In genomic region chr14:28506376-28506831, GRCm38 (mm10) we compare ENCODE assay signal across 9 mouse cellular contexts. TPM values are rescaled to one million over a fixed set of nuclear protein-coding genes. Genes with fewer than 3 reads are reported as not detected.
A peak's percentile ranks its signal among the peaks of the same experiment; 100 is the strongest.
DNase-seq lines count a peak whose midpoint lies in the region; ATAC-seq and TF ChIP-seq lines count a peak whose summit lies in the region.
"Had no signal": no experiment of that assay in that cellular context is flagged by ENCODE, and none has a peak within 500 bp of the region (broad histone marks: within the 10 kb centered on the region; RNA-seq: fewer than 3 reads in every experiment).

No protein-coding gene starts in this region.

- H3K27ac ChIP-seq in heart, adult 2 months: peak overlapping the region; percentile 73
- peak overlapping the region; percentile 92 for H3K27ac ChIP-seq in lung, embryonic 16.5 days (ENCODE audit: low read length)
- H3K27ac ChIP-seq in stomach, embryonic 14.5 days (ENCODE audit: low read length): peak overlapping the region; percentile 95

- no peaks in the 10 kb centered on the region for H3K9me3 ChIP-seq in lung, embryonic 16.5 days (ENCODE audit: control insufficient read depth, low read length)
- H3K9me3 ChIP-seq in stomach, embryonic 14.5 days (ENCODE audit: control insufficient read depth, low read depth, low read length): no peaks in the 10 kb centered on the region

- peak; percentile 33 to 56 for DNase-seq in layer of hippocampus, postnatal 14 days (ENCODE audit: low spot score in 2 of 2)
- DNase-seq in layer of hippocampus, adult 9-10 months (ENCODE audit: low spot score): no peak
- DNase-seq in embryo, embryonic 10.5 days (ENCODE audit: low spot score): peak; percentile 79
- DNase-seq in heart, adult 2 months: peak; percentile 72 to 74
- peak; percentile 69 for DNase-seq in kidney, adult 18-20 months
- no peak for DNase-seq in B cell, adult 2 months

- no peak for TF ChIP-seq EP300 in heart, adult 2 months (IDR thresholded peaks at IDR 0.05; ENCODE audit: insufficient read depth, low read depth, low read length)

- peak overlapping the region; percentile 71 for H3K4me2 ChIP-seq in lung, embryonic 16.5 days (ENCODE audit: low read depth, low read length)
- peak overlapping the region; percentile 77 for H3K4me2 ChIP-seq in stomach, embryonic 14.5 days (replicated peaks; ENCODE audit: low read depth, low read length)

- TF ChIP-seq CTCF in heart, adult 2 months (IDR thresholded peaks at IDR 0.05): no peak

- peak; percentile 32; the same call in 1 of the 2 replicates for ATAC-seq in lung, embryonic 16.5 days (ENCODE audit: low read depth)
- ATAC-seq in stomach, embryonic 14.5 days (ENCODE audit: insufficient number of reproducible peaks, insufficient read depth, low FRiP score, low read depth): no peak

- H3K4me3 ChIP-seq in heart, adult 2 months: peak overlapping the region; percentile 60
- peak overlapping the region; percentile 66 for H3K4me3 ChIP-seq in lung, embryonic 16.5 days (ENCODE audit: low read length)
- H3K4me3 ChIP-seq in stomach, embryonic 14.5 days (ENCODE audit: low read depth, low read length): peak overlapping the region; percentile 75

- intact Hi-C loops in heart, adult 2 months (cut with DNase I): loop anchor here (2.0 to 5.0 kb wide), 7 partner anchors 204 to 698 kb away; no protein-coding TSS in a partner anchor

- no peaks in the 10 kb centered on the region for H3K79me2 ChIP-seq in heart, adult 2 months (replicated peaks; ENCODE audit: control insufficient read depth, insufficient read depth, low read length)

- peak overlapping the region; percentile 65 for H3K9ac ChIP-seq in heart, adult 2 months (ENCODE audit: low read depth, low read length)
- peak overlapping the region; percentile 82 for H3K9ac ChIP-seq in lung, embryonic 16.5 days (ENCODE audit: low read length)
- H3K9ac ChIP-seq in stomach, embryonic 14.5 days (replicated peaks; ENCODE audit: low read depth, low read length): peak overlapping the region; percentile 87

- peaks cover 3% of the 10 kb centered on the region for H3K27me3 ChIP-seq in heart, adult 2 months (ENCODE audit: control insufficient read depth, insufficient read depth, low read length)
- peaks cover 45% of the 10 kb centered on the region for H3K27me3 ChIP-seq in lung, embryonic 16.5 days (ENCODE audit: control insufficient read depth, insufficient read depth, low read depth, low read length)
- H3K27me3 ChIP-seq in stomach, embryonic 14.5 days (ENCODE audit: control insufficient read depth, insufficient read depth, low read length): no peaks in the 10 kb centered on the region

- no peak for TF ChIP-seq POLR2A in heart, adult 2 months (IDR thresholded peaks at IDR 0.05; ENCODE audit: insufficient read depth, low read depth, low read length)

- under 1% methylated on average over 29 of the region's 29 CpGs for WGBS in heart, adult 2 months
- WGBS in lung, embryonic 16.5 days: under 1% methylated on average over 29 of the region's 29 CpGs
- 1% methylated on average over 29 of the region's 29 CpGs for WGBS in stomach, embryonic 14.5 days

- no peaks in the 10 kb centered on the region for H3K36me3 ChIP-seq in heart, adult 2 months (ENCODE audit: control insufficient read depth, insufficient read depth, low read length)
- no peaks in the 10 kb centered on the region for H3K36me3 ChIP-seq in lung, embryonic 16.5 days (ENCODE audit: control insufficient read depth, insufficient read depth, low read length)
- no peaks in the 10 kb centered on the region for H3K36me3 ChIP-seq in stomach, embryonic 14.5 days (ENCODE audit: control insufficient read depth, insufficient read depth, low read length)

- H3K4me1 ChIP-seq in heart, adult 2 months (ENCODE audit: control insufficient read depth, insufficient read depth, low read length): no peaks in the 10 kb centered on the region; the same call in 1 of the 2 replicates
- H3K4me1 ChIP-seq in lung, embryonic 16.5 days (replicated peaks; ENCODE audit: control insufficient read depth, insufficient read depth, low read length): peaks cover 21% of the 10 kb centered on the region
- H3K4me1 ChIP-seq in stomach, embryonic 14.5 days (ENCODE audit: control insufficient read depth, insufficient read depth, low read length): peaks cover 19% of the 10 kb centered on the region; the same call in 1 of the 2 replicates

RNA-seq across cellular contexts. Expression of gene Wnt5a, which starts 1.9 kb away (rescaled TPM):
- total RNA-seq in layer of hippocampus, postnatal 14 days (2021): 10 to 100 TPM; 15.7 to 16.9 TPM
- total RNA-seq in heart, adult 2 months (2021): 10 to 100 TPM; 13.8 to 15.5 TPM
- polyA plus RNA-seq in heart, adult 2 months (2012; rRNA removed): 5.0 and 9.7 TPM in 2 replicates
- polyA plus RNA-seq in lung, embryonic 16.5 days (2015; fragmentation: Nextera tagmentation; extraction: Ambion mirVana): 20.0 and 22.8 TPM in 2 replicates
- polyA plus RNA-seq in stomach, embryonic 14.5 days (2014; fragmentation: Nextera tagmentation; extraction: Ambion mirVana): 38.2 and 41.8 TPM in 2 replicates
- total RNA-seq: MEL had no signal

Comparison
In these comparisons a context has a peak if more than half of its experiments do, and no peak if none do; other contexts are left out.
1. DNase-seq: peak in layer of hippocampus, postnatal 14 days (2 of 2), embryo, embryonic 10.5 days (single experiment), heart, adult 2 months (2 of 2) and kidney, adult 18-20 months (single experiment); none in layer of hippocampus, adult 9-10 months (single experiment) and B cell, adult 2 months (0 of 2).
2. Peak in every context shown above with its lines, with median percentiles within 50 percentile points of each other: H3K27ac ChIP-seq, H3K4me3 ChIP-seq and H3K9ac ChIP-seq.